Mouse (Mus musculus) olfactory bulb, adult 2 months (tissue): ENCODE data around the gene Phf20. TPM values are rescaled to one million over a fixed set of nuclear protein-coding genes. Genes with fewer than 3 reads are reported as not detected.

Source experiments
- H3K27ac ChIP-seq: fragments of 200-500 bp; 2 replicates; pipeline ENCODE4 v1.5.1; 2012; ENCODE audit warnings: low read depth, low read length; ENCODE audit not compliant: insufficient read depth
- H3K4me1 ChIP-seq: fragments of 200-500 bp; 2 replicates; pipeline ENCODE4 v1.6.1; 2012; ENCODE audit warnings: low read length; ENCODE audit not compliant: control insufficient read depth, insufficient read depth
- H3K4me3 ChIP-seq: fragments of 200-500 bp; 2 replicates; pipeline ENCODE4 v1.5.1; 2012; ENCODE audit warnings: mild to moderate bottlenecking, low read depth, low read length, moderate library complexity; ENCODE audit not compliant: insufficient read depth
- CTCF ChIP-seq: fragments of 200-500 bp; IDR thresholded peaks from 2 replicates; pipeline ENCODE4 v1.5.1; 2012; ENCODE audit warnings: low read depth, mild to moderate bottlenecking, low read length, moderate library complexity; ENCODE audit not compliant: insufficient read depth
- POLR2A ChIP-seq: fragments of 200-500 bp; IDR thresholded peaks from 2 replicates; pipeline ENCODE4 v1.6.1; 2012; ENCODE audit warnings: mild to moderate bottlenecking, low read depth, low read length, moderate library complexity; ENCODE audit not compliant: insufficient read depth
- WGBS: fragments of 180-500 bp; shearing (Covaris S2); methylation state at CpG from one replicate; pipeline ENCODE4 v1.1.7; 2018; 5-methylcytosine and 5-hydroxymethylcytosine counted together
- polyA plus RNA-seq: library from polyadenylated mRNA; stranded (reverse); fragments of >200 nt; gene quantifications from 2 replicates; pipeline ENCODE4 v1.2.4, GENCODE M21; 2012; ENCODE audit warnings: low replicate concordance; ENCODE audit not compliant: missing spikeins, insufficient read depth, insufficient read length

Gene Phf20
- polyA plus RNA-seq, 1 experiment = 586 TPM

DNA sequence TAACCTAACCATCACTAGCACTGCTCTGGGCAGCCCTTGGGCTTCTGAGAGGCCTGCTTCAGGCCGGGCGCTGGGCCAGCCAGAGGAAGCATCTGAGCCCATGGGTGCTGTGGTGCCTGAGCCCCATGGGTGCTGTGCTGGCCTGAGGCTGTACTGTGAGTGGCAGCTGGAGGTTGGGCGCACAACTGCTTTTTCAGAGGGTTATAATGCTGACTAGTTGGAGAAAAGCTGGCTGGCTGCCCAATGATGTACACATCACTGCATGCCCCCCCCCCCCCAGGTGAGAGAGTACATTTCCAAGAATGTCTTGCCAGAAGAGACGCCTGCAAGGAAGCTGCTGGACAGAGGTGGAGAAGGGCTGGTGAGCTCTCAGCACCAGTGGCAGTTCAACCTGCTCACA lies 108.1 kb downstream of the Phf20 start:
- Histone ChIP-seq H3K4me1 (no peaks in the 10 kb centered on the region), H3K4me3 (no peak overlapping the region), H3K27ac (no peak overlapping the region)
- WGBS = 94% methylated on average over 4 of the region's 4 CpGs
- TF ChIP-seq CTCF (no peak), POLR2A (no peak)

DNA sequence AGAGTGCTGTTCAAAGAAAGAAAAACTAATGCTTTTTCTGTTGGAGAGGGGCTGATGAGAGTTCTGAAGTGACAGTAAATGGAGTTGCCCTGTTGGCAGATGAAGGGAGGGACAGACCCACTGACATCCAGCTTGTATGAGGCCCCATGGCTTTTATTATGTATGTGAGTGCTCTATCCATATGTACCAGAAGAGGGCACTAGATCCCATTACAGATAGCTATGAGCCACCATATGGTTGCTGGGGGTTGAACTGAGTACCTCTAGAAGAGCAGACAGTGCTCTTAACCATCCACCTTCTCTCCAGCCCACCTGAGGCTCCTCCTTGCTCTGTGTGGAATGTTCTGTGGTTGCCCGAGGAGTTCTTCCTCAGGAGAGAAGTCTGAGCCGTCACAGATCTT lies 109.6 kb downstream of the Phf20 start:
- Histone ChIP-seq H3K27ac (no peak overlapping the region), H3K4me3 (no peak overlapping the region), H3K4me1 (no peaks in the 10 kb centered on the region)
- 92% methylated on average over 2 of the region's 2 CpGs for WGBS
- TF ChIP-seq CTCF (no peak), POLR2A (no peak)

DNA sequence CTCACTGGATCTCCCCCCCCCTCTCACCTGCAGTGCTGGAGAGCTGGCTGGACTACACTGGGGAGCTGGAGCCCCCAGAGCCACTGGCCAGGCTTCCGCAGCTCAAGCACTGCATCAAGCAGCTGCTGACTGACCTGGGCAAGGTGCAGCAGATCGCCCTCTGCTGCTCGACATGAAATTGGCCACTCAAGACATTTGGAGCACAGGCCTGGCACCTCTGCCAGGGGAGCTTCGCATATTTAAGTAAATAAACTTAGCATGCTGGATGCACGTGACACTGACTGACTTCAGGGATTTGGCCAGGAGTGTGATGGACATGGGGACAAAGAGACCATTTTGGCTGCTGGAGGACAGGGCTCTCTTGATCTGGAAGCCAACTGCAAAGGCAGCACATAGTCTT lies 111.0 kb downstream of the Phf20 start:
- Histone ChIP-seq H3K4me1 (no peaks in the 10 kb centered on the region), H3K4me3 (no peak overlapping the region), H3K27ac (no peak overlapping the region)
- 32% methylated on average over 5 of the region's 5 CpGs for WGBS
- TF ChIP-seq POLR2A (no peak), CTCF (0 out of 2 replicates have a peak, but pooled peaks have one; percentile 22)

DNA sequence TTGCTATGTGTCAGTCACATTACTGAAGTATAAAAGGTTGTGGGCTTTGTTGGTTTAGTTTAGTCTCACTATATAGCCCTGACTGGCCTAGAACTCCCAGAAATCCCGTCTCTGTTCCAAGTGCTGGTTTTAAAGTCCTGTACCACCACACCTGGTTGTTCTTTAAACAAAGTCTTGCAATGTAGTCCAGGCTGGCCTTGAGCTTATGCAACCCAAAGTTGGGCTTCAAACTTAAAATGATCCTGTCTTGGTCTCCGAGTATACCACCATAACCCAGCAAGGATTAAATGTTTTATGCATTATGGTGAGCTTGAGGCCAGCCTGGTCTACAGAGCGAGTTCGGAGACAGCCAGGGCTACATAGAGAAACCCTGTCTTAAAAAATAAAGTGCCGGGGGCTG lies 113.7 kb downstream of the Phf20 start:
- Histone ChIP-seq H3K4me3 (no peak overlapping the region), H3K27ac (no peak overlapping the region), H3K4me1 (peaks cover 3% of the 10 kb centered on the region; the same call in 1 of the 2 replicates)
- 96% methylated on average over 5 of the region's 5 CpGs for WGBS
- no peak for TF ChIP-seq CTCF
- no peak for TF ChIP-seq POLR2A

DNA sequence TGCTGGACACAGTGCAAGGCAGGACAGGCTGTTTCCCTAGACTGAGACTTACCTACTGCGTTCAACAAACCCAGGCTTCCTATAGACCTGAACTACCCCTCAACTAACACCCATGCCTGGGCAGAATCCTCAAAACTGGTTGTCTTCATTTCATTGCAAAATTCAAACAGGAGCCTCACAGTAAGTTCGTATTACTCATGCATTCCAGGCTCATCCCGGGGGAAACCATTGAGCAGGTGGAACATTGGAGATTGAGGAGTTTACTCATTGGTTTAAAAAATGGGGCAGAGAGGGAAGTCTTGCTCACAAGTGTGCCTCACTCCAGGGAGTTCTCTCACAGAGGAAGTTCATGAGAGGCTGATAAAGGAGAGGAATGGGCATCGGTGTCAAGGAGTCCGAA lies 114.2 kb downstream of the Phf20 start:
- 97% methylated on average over 5 of the region's 5 CpGs for WGBS
- Histone ChIP-seq H3K4me1 (peaks cover 3% of the 10 kb centered on the region; the same call in 1 of the 2 replicates), H3K27ac (no peak overlapping the region), H3K4me3 (no peak overlapping the region)
- TF ChIP-seq POLR2A (no peak), CTCF (no peak)

DNA sequence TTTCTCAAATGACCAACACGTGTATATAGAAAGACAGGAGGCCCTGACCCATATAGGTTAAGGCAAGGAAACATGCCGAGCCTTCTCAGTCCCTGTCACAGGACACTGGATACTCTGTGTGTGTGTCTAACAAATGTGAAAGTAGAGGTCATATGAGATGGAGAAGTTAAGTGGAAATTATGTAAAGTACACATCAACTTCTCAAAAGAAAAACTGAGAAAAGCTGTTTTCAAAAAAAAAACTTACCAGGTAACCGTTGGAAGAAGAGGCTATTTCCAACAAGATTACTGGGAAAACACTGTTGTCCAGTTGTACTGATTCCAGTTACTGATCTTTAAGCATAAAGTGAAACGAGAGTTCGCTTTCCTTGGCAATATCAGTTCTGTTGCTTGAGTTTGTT lies 114.7 kb downstream of the Phf20 start:
- Histone ChIP-seq H3K4me3 (no peak overlapping the region), H3K4me1 (peaks cover 3% of the 10 kb centered on the region; the same call in 1 of the 2 replicates), H3K27ac (no peak overlapping the region)
- no peak for TF ChIP-seq POLR2A
- TF ChIP-seq CTCF = no peak
- WGBS = 93% methylated on average over 5 of the region's 5 CpGs

DNA sequence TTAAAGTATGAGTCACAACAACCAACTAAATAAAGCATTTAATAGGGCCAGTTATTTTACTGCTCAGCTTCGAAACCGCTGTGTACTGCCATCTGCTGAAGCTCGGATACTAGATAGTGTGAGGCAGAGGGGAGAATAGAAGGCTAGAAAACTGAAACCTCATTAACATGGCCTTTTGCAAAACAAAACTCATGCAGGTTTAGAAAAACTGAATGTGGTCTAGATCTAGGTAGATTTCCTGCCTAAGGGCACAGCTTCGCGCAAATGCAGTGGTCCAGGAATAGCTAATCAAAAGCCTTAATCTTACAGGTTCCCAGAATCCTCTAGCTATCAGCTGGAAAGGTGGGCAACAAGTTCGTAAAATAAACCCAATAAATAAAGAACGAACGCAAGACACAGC lies 115.2 kb downstream of the Phf20 start:
- WGBS = 7% methylated on average over 8 of the region's 8 CpGs

DNA sequence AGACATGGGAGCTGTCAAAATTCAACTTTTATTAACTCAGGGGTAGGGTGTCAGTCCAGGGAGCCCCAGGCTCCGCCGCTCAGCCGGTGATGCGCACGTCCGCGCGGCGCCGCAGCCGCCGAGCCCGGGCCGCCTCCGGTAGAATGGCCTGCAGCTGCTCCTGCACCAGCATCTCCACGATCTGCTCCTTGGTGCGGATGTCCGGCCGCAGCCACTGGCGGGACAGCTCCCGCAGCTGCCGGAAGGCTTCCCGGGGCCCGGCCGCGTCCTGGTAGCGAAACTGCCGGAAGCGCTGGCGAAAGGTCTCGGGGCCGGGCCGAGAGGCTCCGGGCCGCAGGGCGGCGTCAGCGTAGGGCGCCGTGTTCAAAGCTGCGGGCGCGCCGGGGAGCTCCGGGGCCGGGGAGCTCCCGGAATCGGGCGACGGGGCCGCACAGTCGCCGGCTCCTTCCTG lies 115.6 kb downstream of the Phf20 start:
- H3K27ac ChIP-seq = peak overlapping the region; percentile 65
- TF ChIP-seq CTCF (no peak), POLR2A (no peak)
- WGBS = under 1% methylated on average over 53 of the region's 53 CpGs

More for the DNA sequence above, 115.2 kb downstream of the Phf20 start:
- peaks cover 3% of the 10 kb centered on the region; the same call in 1 of the 2 replicates for H3K4me1 ChIP-seq
- peak overlapping the region; percentile 78 for H3K4me3 ChIP-seq
- peak overlapping the region; percentile 65 for H3K27ac ChIP-seq
- TF ChIP-seq POLR2A (no peak), CTCF (no peak)

DNA sequence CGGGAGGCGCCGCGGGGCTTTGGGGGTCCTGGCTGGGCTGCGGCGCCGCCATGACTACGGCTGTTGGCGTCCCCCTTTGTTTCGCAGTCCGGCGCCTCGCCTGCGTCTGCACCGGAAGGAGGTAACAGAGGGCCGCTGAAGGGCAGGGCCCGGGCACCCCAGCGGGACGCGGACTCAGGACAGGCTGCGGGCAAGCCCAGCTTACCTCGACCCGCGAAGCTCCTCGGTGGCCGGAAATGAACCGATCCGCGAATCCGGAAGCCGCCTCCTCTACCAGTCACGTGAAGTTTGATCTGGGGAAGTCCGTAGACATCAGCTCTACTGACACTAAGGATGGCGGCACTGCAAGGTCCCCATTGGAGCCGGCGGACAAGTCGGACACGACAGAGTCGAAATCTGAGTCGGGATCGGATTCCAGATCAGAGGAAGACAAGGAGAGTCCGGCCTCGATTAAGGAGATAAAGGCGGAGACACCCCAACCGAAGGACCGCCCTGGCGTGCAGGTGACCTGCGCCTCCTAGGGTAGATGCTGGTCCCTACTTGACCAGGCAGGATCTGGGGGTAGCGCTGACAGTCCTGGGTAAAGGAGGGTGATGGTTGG lies 116.1 kb downstream of the Phf20 start, which contains the start of the genes Cnbd2 and Scand1:
Gene Cnbd2, plus strand, starts transcription at position 3 of the 601 bp plus-strand sequence.
Gene Scand1, minus strand, starts transcription at position 408 of the 601 bp plus-strand sequence.
- Histone ChIP-seq H3K4me1 (peaks cover 3% of the 10 kb centered on the region; the same call in 1 of the 2 replicates), H3K4me3 (peak within 1 kb of the TSS; percentile 78), H3K27ac (peak within 1 kb of the TSS; percentile 65)
- under 1% methylated on average over 49 of the region's 49 CpGs for WGBS
- TF ChIP-seq POLR2A (peak; percentile 51; the same call in 1 of the 2 replicates), CTCF (peak; percentile 34; the same call in 1 of the 2 replicates)

More for the DNA sequence above, 115.6 kb downstream of the Phf20 start:
- H3K4me1 ChIP-seq = peaks cover 3% of the 10 kb centered on the region; the same call in 1 of the 2 replicates
- peak overlapping the region; percentile 78 for H3K4me3 ChIP-seq
